Mouse (Mus musculus) heart, embryonic 14.5 days (tissue): Measurements from ENCODE around the gene Gm5751. TPM values are rescaled to one million over a fixed set of nuclear protein-coding genes. Genes with fewer than 3 reads are reported as not detected.
"Not testable (repeated sequence)": the region's sequence is repeated elsewhere in the genome, so short reads cannot be mapped to it uniquely, and the experiment has no call there.

Experiments
- ATAC-seq: fragments of 200-750 bp; cut with Nextera tagmentation; 2 replicates; pipeline ENCODE4 v1.8.0; 2017; ENCODE audit warnings: low read depth, moderate TSS enrichment; ENCODE audit not compliant: insufficient number of reproducible peaks, insufficient read depth, low FRiP score
- H3K27ac ChIP-seq, 2 experiments: fragments of 200-500 bp in 1 of 2; fragments of 300-500 bp in 1 of 2; sonication (generic) in 1 of 2; replicated peaks in 1 of 2; 2 replicates each; pipeline ENCODE4 v1.5.1; 2012 to 2014; ENCODE audit warnings: low read depth in 2 of 2, low read length in 2 of 2, control low read depth in 1 of 2, mild to moderate bottlenecking in 1 of 2, mixed read lengths in 1 of 2; ENCODE audit not compliant: control insufficient read depth in 1 of 2, insufficient read depth in 1 of 2
- H3K27me3 ChIP-seq: fragments of 300-500 bp; sonication (generic); 2 replicates; pipeline ENCODE4 v1.6.1; 2014; ENCODE audit warnings: mild to moderate bottlenecking, low read length, control low read depth; ENCODE audit not compliant: control insufficient read depth, insufficient read depth
- H3K36me3 ChIP-seq: fragments of 300-500 bp; sonication (generic); 2 replicates; pipeline ENCODE4 v1.6.1; 2014; ENCODE audit warnings: mild to moderate bottlenecking, control low read depth, low read length, mixed read lengths; ENCODE audit not compliant: control insufficient read depth, insufficient read depth
- H3K4me1 ChIP-seq, 2 experiments: fragments of 200-500 bp in 1 of 2; fragments of 300-500 bp in 1 of 2; sonication (generic) in 1 of 2; 2 replicates each; pipeline ENCODE4 v1.6.1; 2012 to 2014; ENCODE audit warnings: low read length in 2 of 2, control low read depth in 1 of 2, mixed read lengths in 1 of 2; ENCODE audit not compliant: control insufficient read depth in 2 of 2, insufficient read depth in 2 of 2
- H3K4me2 ChIP-seq: fragments of 300-500 bp; sonication (generic); 2 replicates; pipeline ENCODE4 v1.6.1; 2014; ENCODE audit warnings: mild to moderate bottlenecking, low read length
- H3K4me3 ChIP-seq, 2 experiments: fragments of 200-500 bp in 1 of 2; fragments of 300-500 bp in 1 of 2; sonication (generic) in 1 of 2; 2 replicates each; pipeline ENCODE4 v1.5.1; 2012 to 2014; ENCODE audit warnings: low read length in 2 of 2, mild to moderate bottlenecking in 2 of 2, control low read depth in 1 of 2, low read depth in 1 of 2, moderate library complexity in 1 of 2; ENCODE audit not compliant: control insufficient read depth in 1 of 2, insufficient read depth in 1 of 2
- H3K9ac ChIP-seq: fragments of 300-500 bp; sonication (generic); 2 replicates; pipeline ENCODE4 v1.6.1; 2014; ENCODE audit warnings: mild to moderate bottlenecking, low read length
- H3K9me3 ChIP-seq: fragments of 300-500 bp; sonication (generic); 2 replicates; pipeline ENCODE4 v1.6.1; 2016; ENCODE audit warnings: low read length, control low read depth; ENCODE audit not compliant: control insufficient read depth
- WGBS: fragments of 180-500 bp; shearing (Covaris S2); extraction: QIAGEN DNeasy Blood & Tissue Kit; methylation state at CpG from one replicate; pipeline ENCODE4 v1.1.7; 2014; 5-methylcytosine and 5-hydroxymethylcytosine counted together
- polyA plus RNA-seq: library from polyadenylated mRNA; unstranded; fragments of >200 nt; fragmentation: Nextera tagmentation; extraction: Ambion mirVana; gene quantifications from 2 replicates; pipeline ENCODE4 v1.2.1, GENCODE M21; 2014

Gm5751 gene
- polyA plus RNA-seq, result not detected in 2 replicates

- H3K9me3 ChIP-seq, H3K4me1 ChIP-seq, ATAC-seq, H3K36me3 ChIP-seq, H3K9ac ChIP-seq, H3K27me3 ChIP-seq, H3K27ac ChIP-seq, H3K4me2 ChIP-seq, H3K4me3 ChIP-seq: not testable (repeated sequence)
- 70% methylated on average over 3 of the region's 4 CpGs for WGBS
These were observed at the start of gene Gm5751 for GRCm38 (mm10) chrX:8873953-8874352. Gene Gm5751, plus strand, starts transcription at chrX:8874253.

DNA sequence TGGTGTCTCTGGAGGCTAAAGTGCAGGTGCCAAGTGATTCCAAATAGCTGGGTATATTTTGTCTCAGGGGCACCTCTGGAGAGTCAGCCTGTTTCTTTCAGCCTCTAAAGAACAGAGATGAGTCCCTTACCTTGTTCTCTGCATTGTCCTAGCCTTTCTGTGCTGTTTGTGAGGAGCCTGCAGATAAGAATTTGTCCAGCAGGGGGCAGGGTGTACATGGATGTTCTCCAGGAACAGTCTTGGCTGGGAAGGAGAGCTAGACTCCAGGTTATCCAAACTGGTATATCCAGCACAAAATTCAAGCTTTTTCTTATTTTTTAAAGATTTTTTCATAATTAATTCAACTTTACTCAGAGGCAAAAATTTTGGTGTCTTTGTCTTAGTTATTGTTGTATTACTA is 42.0 kb upstream of the Gm5751 start:
- no peak for ATAC-seq
- Histone ChIP-seq H3K9ac (no peak overlapping the region), H3K4me3 (no peak overlapping the region), H3K4me2 (no peak overlapping the region), H3K27ac (no peak overlapping the region), H3K27me3 (no peaks in the 10 kb centered on the region), H3K9me3 (no peaks in the 10 kb centered on the region), H3K36me3 (no peaks in the 10 kb centered on the region), H3K4me1 (no peaks in the 10 kb centered on the region)

- Histone ChIP-seq H3K36me3 (no peaks in the 10 kb centered on the region), H3K9ac (no peak within 1 kb of the TSS), H3K27me3 (no peaks in the 10 kb centered on the region), H3K4me3 (no peak within 1 kb of the TSS), H3K4me2 (no peak within 1 kb of the TSS), H3K4me1 (no peaks in the 10 kb centered on the region), H3K9me3 (no peaks in the 10 kb centered on the region), H3K27ac (no peak within 1 kb of the TSS)
- ATAC-seq, result no peak
- WGBS, result 47% methylated on average over 1 of the region's 1 CpGs
These were observed 30.4 kb upstream of the Gm5751 start, which contains the start of gene Gm6592 for GRCm38 (mm10) chrX:8843694-8844093. Gene Gm6592, plus strand, starts transcription at chrX:8843994.

GRCm38 (mm10) chrX:8852486-8852885 is 21.6 kb upstream of the Gm5751 start:
- H3K36me3 ChIP-seq, result no peaks in the 10 kb centered on the region
- no peak overlapping the region for H3K27ac ChIP-seq
- WGBS, result 84% methylated on average over 10 of the region's 10 CpGs
- H3K4me3 ChIP-seq, result no peak overlapping the region
- H3K27me3 ChIP-seq, result no peaks in the 10 kb centered on the region
- H3K9me3 ChIP-seq, result no peaks in the 10 kb centered on the region
- no peak overlapping the region for H3K4me2 ChIP-seq
- ATAC-seq, result no peak
- no peaks in the 10 kb centered on the region for H3K4me1 ChIP-seq
- H3K9ac ChIP-seq, result no peak overlapping the region

DNA sequence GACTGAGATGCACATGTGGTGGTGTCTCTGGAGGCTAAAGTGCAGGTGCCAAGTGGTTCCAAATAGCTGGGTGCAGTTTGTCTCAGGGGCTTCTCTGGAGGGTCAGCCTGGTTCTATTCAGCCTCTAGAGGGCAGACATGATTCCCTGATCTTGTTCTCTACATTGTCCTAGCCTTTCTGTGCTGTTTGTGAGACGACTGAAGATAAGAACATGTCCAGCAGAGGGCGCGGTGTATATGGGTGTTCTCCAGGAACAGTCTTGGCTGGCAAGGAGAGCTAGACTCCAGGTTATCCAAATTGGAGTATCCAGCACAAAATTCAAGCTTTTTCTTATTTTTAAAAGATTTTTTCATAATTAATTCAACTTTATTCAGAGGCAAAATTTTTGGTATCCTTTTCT is 9.7 kb upstream of the Gm5751 start:
- H3K9me3 ChIP-seq, ATAC-seq, H3K4me2 ChIP-seq, H3K27ac ChIP-seq, H3K36me3 ChIP-seq, H3K9ac ChIP-seq, H3K4me3 ChIP-seq, H3K27me3 ChIP-seq, H3K4me1 ChIP-seq: not testable (repeated sequence)
- 7% methylated on average over 3 of the region's 3 CpGs for WGBS

DNA sequence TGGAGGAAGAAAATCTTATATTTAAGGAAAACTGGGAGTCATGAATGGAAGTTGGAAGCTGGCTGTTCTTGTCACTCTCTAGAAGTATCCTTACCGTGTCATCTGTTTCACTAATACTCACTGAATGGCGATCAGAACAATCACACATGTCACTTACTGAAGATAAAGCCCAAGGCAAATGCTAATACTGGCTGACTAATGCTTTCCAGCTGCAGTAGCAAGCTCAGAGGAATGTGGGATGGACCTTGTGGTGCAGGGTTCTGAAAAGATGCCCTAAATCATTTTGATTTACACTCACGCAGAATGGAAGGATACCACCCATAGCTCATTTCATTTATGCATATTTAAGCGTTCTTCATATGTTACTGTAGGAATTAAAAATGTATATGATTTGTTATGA is 10.3 kb downstream of the Gm5751 start:
- no peak overlapping the region for H3K4me2 ChIP-seq
- 52% methylated on average over 4 of the region's 4 CpGs for WGBS
- no peaks in the 10 kb centered on the region for H3K27me3 ChIP-seq
- no peak overlapping the region for H3K27ac ChIP-seq
- no peaks in the 10 kb centered on the region for H3K36me3 ChIP-seq
- no peak overlapping the region for H3K4me3 ChIP-seq
- H3K9me3 ChIP-seq, result no peaks in the 10 kb centered on the region
- ATAC-seq, result no peak
- H3K9ac ChIP-seq, result no peak overlapping the region
- H3K4me1 ChIP-seq, result no peaks in the 10 kb centered on the region

GRCm38 (mm10) chrX:8891975-8892342 is 17.9 kb downstream of the Gm5751 start:
- WGBS, result 48% methylated on average over 4 of the region's 9 CpGs
- no peak overlapping the region for H3K27ac ChIP-seq
- H3K9me3 ChIP-seq, result no peaks in the 10 kb centered on the region
- H3K9ac ChIP-seq, result no peak overlapping the region; the same call in 1 of the 2 replicates
- ATAC-seq, result no peak
- no peaks in the 10 kb centered on the region for H3K36me3 ChIP-seq
- no peaks in the 10 kb centered on the region for H3K27me3 ChIP-seq
- peak overlapping the region in 1 of 2 experiments; percentile 55; a peak in 2 of 4 replicates for H3K4me3 ChIP-seq
- H3K4me1 ChIP-seq, result no peaks in the 10 kb centered on the region
- H3K4me2 ChIP-seq, result peak overlapping the region; percentile 75

- Histone ChIP-seq H3K27me3 (no peaks in the 10 kb centered on the region), H3K9ac (peak within 1 kb of the TSS; percentile 78), H3K9me3 (no peaks in the 10 kb centered on the region), H3K36me3 (no peaks in the 10 kb centered on the region), H3K4me2 (peak within 1 kb of the TSS; percentile 75), H3K4me1 (no peaks in the 10 kb centered on the region), H3K27ac (peak within 1 kb of the TSS; percentile 69 to 73), H3K4me3 (peak within 1 kb of the TSS; percentile 55 to 76)
- ATAC-seq, result peak; percentile 83
- 12% methylated on average over 89 of the region's 95 CpGs for WGBS
These were observed 18.5 kb downstream of the Gm5751 start, which contains the start of gene B630019K06Rik for GRCm38 (mm10) chrX:8892343-8893155. Gene B630019K06Rik, plus strand, starts transcription at chrX:8892382.
